Mouse (Mus musculus) telencephalon, adult 2 months (tissue): Measurements from ENCODE around the gene Cyba.
A peak's percentile ranks its signal among the peaks of the same experiment; 100 is the strongest.

Experiments
- DNase-seq: peaks from one replicate; pipeline ENCODE4 v3.0.0-alpha.2; 2011; ENCODE audit warnings: low read depth, low spot score

The Cyba gene

GRCm38 (mm10) chr8:122423659-122424058 lies 9.1 kb downstream of the Cyba start:
- DNase-seq, result no peak

- DNase-seq, result no peak
Observed at GRCm38 (mm10) chr8:122423217-122423616, 9.5 kb downstream of the Cyba start.

- DNase-seq, result no peak
Observed at GRCm38 (mm10) chr8:122421376-122422070, 11.2 kb downstream of the Cyba start, which contains the start of gene Il17c. Il17c (plus strand) TSS chr8:122422020.

- peak; percentile 49 for DNase-seq
Observed at GRCm38 (mm10) chr8:122419881-122420555, 12.7 kb downstream of the Cyba start.

- DNase-seq, result no peak
Observed at GRCm38 (mm10) chr8:122415554-122415953, 17.2 kb downstream of the Cyba start.

GRCm38 (mm10) chr8:122414311-122414710 lies 18.4 kb downstream of the Cyba start:
- DNase-seq, result no peak

GRCm38 (mm10) chr8:122407678-122408077 lies 25.1 kb downstream of the Cyba start:
- DNase-seq, result no peak

GRCm38 (mm10) chr8:122405146-122405805 lies 27.5 kb downstream of the Cyba start:
- no peak for DNase-seq

GRCm38 (mm10) chr8:122398186-122398585 lies 34.5 kb downstream of the Cyba start:
- DNase-seq, result no peak

GRCm38 (mm10) chr8:122395291-122395690 lies 37.4 kb downstream of the Cyba start:
- no peak for DNase-seq

GRCm38 (mm10) chr8:122393717-122394116 lies 39.0 kb downstream of the Cyba start:
- DNase-seq, result no peak

GRCm38 (mm10) chr8:122390758-122391157 lies 42.0 kb downstream of the Cyba start:
- no peak for DNase-seq

- no peak for DNase-seq
Observed at GRCm38 (mm10) chr8:122389357-122389756, 43.4 kb downstream of the Cyba start.

- DNase-seq, result no peak
Observed at GRCm38 (mm10) chr8:122383039-122383438, 49.7 kb downstream of the Cyba start.

- peak; percentile 97 for DNase-seq
Observed at GRCm38 (mm10) chr8:122376365-122377231, 56.1 kb downstream of the Cyba start, which contains the start of gene Zc3h18. Zc3h18 (plus strand) TSS chr8:122376609.

GRCm38 (mm10) chr8:122375751-122376364 lies 56.9 kb downstream of the Cyba start:
- no peak for DNase-seq

GRCm38 (mm10) chr8:122375320-122375719 lies 57.4 kb downstream of the Cyba start:
- DNase-seq, result no peak
